Mouse (Mus musculus) hindbrain, embryonic 10.5 days (tissue): ENCODE results near the gene St5. TPM values are rescaled to one million over a fixed set of nuclear protein-coding genes. Genes with fewer than 3 reads are reported as not detected.

Experiments
- DNase-seq: peaks from one replicate; pipeline ENCODE4 v3.0.0-alpha.2; 2017; ENCODE audit warnings: low spot score
- H3K27ac ChIP-seq: fragments of 300-500 bp; sonication (generic); 2 replicates; pipeline ENCODE4 v1.5.1; 2016; ENCODE audit warnings: mild to moderate bottlenecking, moderate library complexity
- H3K27me3 ChIP-seq: fragments of 300-500 bp; sonication (generic); 2 replicates; pipeline ENCODE4 v1.6.1; 2016; ENCODE audit warnings: mild to moderate bottlenecking; ENCODE audit not compliant: poor library complexity, insufficient read depth, severe bottlenecking
- H3K36me3 ChIP-seq: fragments of 300-500 bp; sonication (generic); 2 replicates; pipeline ENCODE4 v1.6.1; 2016; ENCODE audit warnings: mild to moderate bottlenecking, moderate library complexity
- H3K4me1 ChIP-seq: fragments of 300-500 bp; sonication (generic); replicated peaks from 2 replicates; pipeline ENCODE4 v1.6.1; 2016; ENCODE audit warnings: mild to moderate bottlenecking
- H3K4me3 ChIP-seq: fragments of 300-500 bp; sonication (generic); 2 replicates; pipeline ENCODE4 v1.5.1; 2016; ENCODE audit warnings: mild to moderate bottlenecking, moderate library complexity
- H3K9me3 ChIP-seq: fragments of 300-500 bp; sonication (generic); 2 replicates; pipeline ENCODE4 v1.6.1; 2016; ENCODE audit warnings: mild to moderate bottlenecking, moderate library complexity
- WGBS: fragments of 180-500 bp; shearing (Covaris S2); methylation state at CpG from one replicate; pipeline ENCODE4 v1.1.7; 2016; 5-methylcytosine and 5-hydroxymethylcytosine counted together
- polyA plus RNA-seq: library from polyadenylated mRNA; unstranded; fragments of >200 nt; fragmentation: Nextera tagmentation; extraction: Ambion mirVana; gene quantifications from 2 replicates; pipeline ENCODE4 v1.2.1, GENCODE M21; 2016

Gene St5
- polyA plus RNA-seq, 1 experiment from 2014 or later, result 44.3 TPM

GRCm38 (mm10) chr7:109719286-109719685, 15.9 kb upstream of the St5 start:
- DNase-seq, result no peak
- H3K27ac ChIP-seq, result no peak overlapping the region
- no peaks in the 10 kb centered on the region for H3K36me3 ChIP-seq
- H3K4me1 ChIP-seq, result no peaks in the 10 kb centered on the region
- H3K27me3 ChIP-seq, result no peaks in the 10 kb centered on the region
- no peak overlapping the region for H3K4me3 ChIP-seq
- peaks cover 5% of the 10 kb centered on the region; the same call in 1 of the 2 replicates for H3K9me3 ChIP-seq
- WGBS, result 65% methylated on average over 9 of the region's 9 CpGs

GRCm38 (mm10) chr7:109713434-109713982, 10.1 kb upstream of the St5 start:
- 0 out of 2 replicates have a peak, but pooled peaks cover 3% of the 10 kb centered on the region for H3K4me1 ChIP-seq
- H3K4me3 ChIP-seq, result no peak overlapping the region
- H3K36me3 ChIP-seq, result peaks cover 49% of the 10 kb centered on the region
- no peaks in the 10 kb centered on the region for H3K27me3 ChIP-seq
- 84% methylated on average over 2 of the region's 2 CpGs for WGBS
- no peak for DNase-seq
- H3K9me3 ChIP-seq, result no peaks in the 10 kb centered on the region
- H3K27ac ChIP-seq, result no peak overlapping the region

- Histone ChIP-seq H3K27ac (no peak overlapping the region), H3K27me3 (no peaks in the 10 kb centered on the region), H3K4me1 (0 out of 2 replicates have a peak, but pooled peaks cover 3% of the 10 kb centered on the region), H3K36me3 (peaks cover 62% of the 10 kb centered on the region), H3K9me3 (no peaks in the 10 kb centered on the region), H3K4me3 (no peak overlapping the region)
- 91% methylated on average over 7 of the region's 7 CpGs for WGBS
- DNase-seq, result no peak
Measured at GRCm38 (mm10) chr7:109712198-109712597, 8.8 kb upstream of the St5 start.

GRCm38 (mm10) chr7:109710069-109710468, 6.7 kb upstream of the St5 start:
- H3K4me1 ChIP-seq, result peaks cover 8% of the 10 kb centered on the region; the same call in 1 of the 2 replicates
- H3K36me3 ChIP-seq, result peaks cover 63% of the 10 kb centered on the region
- H3K27me3 ChIP-seq, result no peaks in the 10 kb centered on the region
- no peak for DNase-seq
- no peak overlapping the region for H3K4me3 ChIP-seq
- H3K9me3 ChIP-seq, result no peaks in the 10 kb centered on the region
- no peak overlapping the region for H3K27ac ChIP-seq
- WGBS, result 70% methylated on average over 1 of the region's 1 CpGs

- DNase-seq, result peak; percentile 20
- Histone ChIP-seq H3K4me1 (peaks cover 19% of the 10 kb centered on the region), H3K36me3 (peaks cover 63% of the 10 kb centered on the region), H3K27ac (no peak overlapping the region), H3K4me3 (no peak overlapping the region), H3K9me3 (no peaks in the 10 kb centered on the region), H3K27me3 (no peaks in the 10 kb centered on the region)
- 67% methylated on average over 3 of the region's 3 CpGs for WGBS
Measured at GRCm38 (mm10) chr7:109708961-109709382, 5.6 kb upstream of the St5 start.

GRCm38 (mm10) chr7:109707023-109707785, 3.8 kb upstream of the St5 start:
- no peaks in the 10 kb centered on the region for H3K9me3 ChIP-seq
- H3K4me3 ChIP-seq, result no peak overlapping the region
- peaks cover 50% of the 10 kb centered on the region for H3K36me3 ChIP-seq
- H3K4me1 ChIP-seq, result peaks cover 31% of the 10 kb centered on the region
- no peak overlapping the region for H3K27ac ChIP-seq
- 60% methylated on average over 4 of the region's 4 CpGs for WGBS
- H3K27me3 ChIP-seq, result peaks cover 11% of the 10 kb centered on the region
- DNase-seq, result peak; percentile 30

- Histone ChIP-seq H3K36me3 (peaks cover 23% of the 10 kb centered on the region), H3K4me1 (peaks cover 31% of the 10 kb centered on the region), H3K9me3 (no peaks in the 10 kb centered on the region), H3K4me3 (peak overlapping the region; percentile 75), H3K27me3 (peaks cover 11% of the 10 kb centered on the region), H3K27ac (peak overlapping the region; percentile 93)
- DNase-seq, result no peak
- WGBS, result 69% methylated on average over 3 of the region's 3 CpGs
Measured at GRCm38 (mm10) chr7:109704461-109704860, 1.1 kb upstream of the St5 start.

GRCm38 (mm10) chr7:109704016-109704377, 592 bp upstream of the St5 start:
- Histone ChIP-seq H3K4me3 (peak overlapping the region; percentile 75), H3K27ac (peak overlapping the region; percentile 93), H3K36me3 (peaks cover 19% of the 10 kb centered on the region), H3K9me3 (no peaks in the 10 kb centered on the region), H3K27me3 (peaks cover 11% of the 10 kb centered on the region), H3K4me1 (peaks cover 30% of the 10 kb centered on the region)
- no peak for DNase-seq
- WGBS, result 2% methylated on average over 17 of the region's 17 CpGs

- H3K4me3 ChIP-seq, result no peak overlapping the region
- WGBS, result 32% methylated on average over 4 of the region's 4 CpGs
- H3K27me3 ChIP-seq, result peaks cover 11% of the 10 kb centered on the region
- no peak for DNase-seq
- peaks cover 6% of the 10 kb centered on the region; the same call in 1 of the 2 replicates for H3K36me3 ChIP-seq
- no peak overlapping the region for H3K27ac ChIP-seq
- no peaks in the 10 kb centered on the region for H3K9me3 ChIP-seq
- peaks cover 28% of the 10 kb centered on the region for H3K4me1 ChIP-seq
Measured at GRCm38 (mm10) chr7:109702721-109703120, 684 bp downstream of the St5 start.

GRCm38 (mm10) chr7:109700213-109700612, 3.2 kb downstream of the St5 start:
- H3K27me3 ChIP-seq, result peaks cover 11% of the 10 kb centered on the region
- H3K9me3 ChIP-seq, result no peaks in the 10 kb centered on the region
- peaks cover 25% of the 10 kb centered on the region for H3K4me1 ChIP-seq
- DNase-seq, result no peak
- H3K27ac ChIP-seq, result no peak overlapping the region
- no peak overlapping the region for H3K4me3 ChIP-seq
- no peaks in the 10 kb centered on the region for H3K36me3 ChIP-seq

GRCm38 (mm10) chr7:109695339-109695726, 8.1 kb downstream of the St5 start:
- no peaks in the 10 kb centered on the region for H3K9me3 ChIP-seq
- H3K4me1 ChIP-seq, result no peaks in the 10 kb centered on the region
- 91% methylated on average over 10 of the region's 10 CpGs for WGBS
- no peak overlapping the region for H3K27ac ChIP-seq
- DNase-seq, result no peak
- H3K27me3 ChIP-seq, result no peaks in the 10 kb centered on the region
- H3K4me3 ChIP-seq, result no peak overlapping the region
- no peaks in the 10 kb centered on the region for H3K36me3 ChIP-seq

- WGBS, result 77% methylated on average over 13 of the region's 13 CpGs
- no peaks in the 10 kb centered on the region for H3K27me3 ChIP-seq
- no peak for DNase-seq
Measured at GRCm38 (mm10) chr7:109694576-109695338, 8.6 kb downstream of the St5 start.

GRCm38 (mm10) chr7:109690961-109691360, 12.4 kb downstream of the St5 start:
- no peaks in the 10 kb centered on the region for H3K4me1 ChIP-seq
- 89% methylated on average over 5 of the region's 5 CpGs for WGBS

More at GRCm38 (mm10) chr7:109694576-109695338, 8.6 kb downstream of the St5 start:
- no peaks in the 10 kb centered on the region for H3K9me3 ChIP-seq
- no peaks in the 10 kb centered on the region for H3K4me1 ChIP-seq
- no peak overlapping the region for H3K27ac ChIP-seq
- no peak overlapping the region for H3K4me3 ChIP-seq
- H3K36me3 ChIP-seq, result no peaks in the 10 kb centered on the region

More at GRCm38 (mm10) chr7:109690961-109691360, 12.4 kb downstream of the St5 start:
- Histone ChIP-seq H3K4me3 (no peak overlapping the region), H3K36me3 (no peaks in the 10 kb centered on the region), H3K27me3 (no peaks in the 10 kb centered on the region), H3K27ac (no peak overlapping the region), H3K9me3 (no peaks in the 10 kb centered on the region)
- no peak for DNase-seq
